Mouse (Mus musculus) hindbrain, embryonic 15.5 days (tissue): ENCODE results near the gene Mertk. TPM values are rescaled to one million over a fixed set of nuclear protein-coding genes. Genes with fewer than 3 reads are reported as not detected.
"Not testable (repeated sequence)": the region's sequence is repeated elsewhere in the genome, so short reads cannot be mapped to it uniquely, and the experiment has no call there.

Experiments
- ATAC-seq: fragments of 200-750 bp; cut with Nextera tagmentation; 2 replicates; pipeline ENCODE4 v1.8.0; 2017; ENCODE audit warnings: low read depth, moderate number of reproducible peaks, moderate TSS enrichment; ENCODE audit not compliant: low FRiP score
- H3K27ac ChIP-seq: fragments of 300-500 bp; sonication (generic); replicated peaks from 2 replicates; pipeline ENCODE4 v1.5.1; 2015; ENCODE audit warnings: mild to moderate bottlenecking, inconsistent platforms
- H3K27me3 ChIP-seq: fragments of 300-500 bp; sonication (generic); 2 replicates; pipeline ENCODE4 v1.6.1; 2015; ENCODE audit warnings: control low read depth, inconsistent platforms
- H3K36me3 ChIP-seq: fragments of 300-500 bp; sonication (generic); 2 replicates; pipeline ENCODE4 v1.6.1; 2015; ENCODE audit warnings: control low read depth, inconsistent platforms
- H3K4me1 ChIP-seq: fragments of 300-500 bp; sonication (generic); replicated peaks from 2 replicates; pipeline ENCODE4 v1.6.1; 2015; ENCODE audit warnings: control low read depth, inconsistent platforms
- H3K4me2 ChIP-seq: fragments of 300-500 bp; sonication (generic); 2 replicates; pipeline ENCODE4 v1.6.1; 2015; ENCODE audit warnings: moderate library complexity, mild to moderate bottlenecking, inconsistent platforms
- H3K4me3 ChIP-seq: fragments of 300-500 bp; sonication (generic); 2 replicates; pipeline ENCODE4 v1.5.1; 2015; ENCODE audit warnings: mild to moderate bottlenecking, inconsistent platforms
- H3K9ac ChIP-seq: fragments of 300-500 bp; sonication (generic); 2 replicates; pipeline ENCODE4 v1.6.1; 2015; ENCODE audit warnings: inconsistent platforms
- H3K9me3 ChIP-seq: fragments of 300-500 bp; sonication (generic); 2 replicates; pipeline ENCODE4 v1.6.1; 2016; ENCODE audit warnings: control low read depth, inconsistent platforms
- WGBS: fragments of 180-500 bp; shearing (Covaris S2); methylation state at CpG from one replicate; pipeline ENCODE4 v1.1.7; 2015; 5-methylcytosine and 5-hydroxymethylcytosine counted together
- polyA plus RNA-seq: library from polyadenylated mRNA; unstranded; fragments of >200 nt; fragmentation: Nextera tagmentation; extraction: Ambion mirVana; gene quantifications from 2 replicates; pipeline ENCODE4 v1.2.1, GENCODE M21; 2015

The Mertk gene
- 2.1 and 2.5 TPM in 2 replicates for polyA plus RNA-seq

GRCm38 (mm10) chr2:128698693-128699181 lies at the start of gene Mertk:
Gene Mertk, plus strand, starts transcription at chr2:128698956.
- H3K4me1 ChIP-seq = peaks cover 19% of the 10 kb centered on the region
- peaks cover 19% of the 10 kb centered on the region for H3K27me3 ChIP-seq
- no peak; the same call in none of the 2 replicates for ATAC-seq
- H3K4me2 ChIP-seq = peak within 1 kb of the TSS; percentile 71
- no peaks in the 10 kb centered on the region for H3K9me3 ChIP-seq
- H3K9ac ChIP-seq = peak within 1 kb of the TSS; percentile 47
- peak within 1 kb of the TSS; percentile 70; the same call in 1 of the 2 replicates for H3K27ac ChIP-seq
- under 1% methylated on average over 30 of the region's 30 CpGs for WGBS
- H3K36me3 ChIP-seq = no peaks in the 10 kb centered on the region
- peak within 1 kb of the TSS; percentile 42 for H3K4me3 ChIP-seq

DNA sequence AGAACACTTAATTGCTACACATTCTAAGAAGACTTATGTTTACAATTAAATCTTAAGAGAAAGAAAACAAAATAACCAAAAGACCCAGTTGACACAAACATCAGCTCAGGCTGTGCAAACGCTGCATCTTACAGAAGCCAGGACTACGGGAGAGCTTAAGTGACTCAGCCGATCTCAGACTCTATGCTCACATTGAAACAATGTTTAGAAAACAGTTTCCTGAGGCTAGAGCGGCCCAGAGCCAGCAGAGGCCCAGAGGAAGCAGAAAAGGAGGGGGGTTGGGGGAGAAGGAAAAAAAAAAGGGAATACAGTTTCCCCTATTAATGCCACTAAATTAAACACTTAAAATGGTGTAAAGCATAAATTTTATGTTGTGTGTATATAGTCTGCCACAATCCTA lies 18.1 kb upstream of the Mertk start:
- Histone ChIP-seq H3K4me2 (no peak overlapping the region), H3K4me1 (peaks cover 1% of the 10 kb centered on the region), H3K4me3 (no peak overlapping the region), H3K9me3 (no peaks in the 10 kb centered on the region), H3K9ac (no peak overlapping the region), H3K36me3 (peaks cover 52% of the 10 kb centered on the region), H3K27ac (no peak overlapping the region), H3K27me3 (no peaks in the 10 kb centered on the region)
- ATAC-seq = no peak
- WGBS = 80% methylated on average over 4 of the region's 4 CpGs

- Histone ChIP-seq H3K27me3 (no peaks in the 10 kb centered on the region), H3K4me1 (peaks cover 18% of the 10 kb centered on the region), H3K4me3 (peak within 1 kb of the TSS; percentile 87), H3K9me3 (no peaks in the 10 kb centered on the region), H3K27ac (peak within 1 kb of the TSS; percentile 92), H3K4me2 (peak within 1 kb of the TSS; percentile 71), H3K9ac (peak within 1 kb of the TSS; percentile 91), H3K36me3 (peaks cover 10% of the 10 kb centered on the region)
- ATAC-seq = peak; percentile 99
- WGBS = under 1% methylated on average over 57 of the region's 58 CpGs
Measured at GRCm38 (mm10) chr2:128686921-128687557, 11.7 kb upstream of the Mertk start, which contains the start of gene Anapc1. Gene Anapc1, minus strand, starts transcription at chr2:128687391.

GRCm38 (mm10) chr2:128687558-128688120 lies 11.1 kb upstream of the Mertk start:
- H3K4me1 ChIP-seq = peaks cover 18% of the 10 kb centered on the region

GRCm38 (mm10) chr2:128692336-128692735 lies 6.4 kb upstream of the Mertk start:
- Histone ChIP-seq H3K9me3 (no peaks in the 10 kb centered on the region), H3K4me1 (peaks cover 6% of the 10 kb centered on the region), H3K36me3 (no peaks in the 10 kb centered on the region), H3K9ac (no peak overlapping the region), H3K4me3 (no peak overlapping the region), H3K4me2 (no peak overlapping the region), H3K27ac (no peak overlapping the region), H3K27me3 (peaks cover 5% of the 10 kb centered on the region)
- no peak for ATAC-seq
- WGBS = 80% methylated on average over 14 of the region's 14 CpGs

More at GRCm38 (mm10) chr2:128687558-128688120, 11.1 kb upstream of the Mertk start:
- Histone ChIP-seq H3K4me2 (peak overlapping the region; percentile 71), H3K36me3 (peaks cover 6% of the 10 kb centered on the region; the same call in 1 of the 2 replicates), H3K27ac (peak overlapping the region; percentile 92), H3K9ac (peak overlapping the region; percentile 91), H3K27me3 (no peaks in the 10 kb centered on the region), H3K9me3 (no peaks in the 10 kb centered on the region), H3K4me3 (peak overlapping the region; percentile 87)
- peak; percentile 94 for ATAC-seq
- 45% methylated on average over 10 of the region's 10 CpGs for WGBS

- ATAC-seq = no peak
- H3K9ac ChIP-seq = no peak overlapping the region
- peaks cover 8% of the 10 kb centered on the region for H3K4me1 ChIP-seq
- H3K4me2 ChIP-seq = no peak overlapping the region
- H3K4me3 ChIP-seq = no peak overlapping the region
- H3K36me3 ChIP-seq = no peaks in the 10 kb centered on the region
- H3K27ac ChIP-seq = no peak overlapping the region
- 93% methylated on average over 10 of the region's 10 CpGs for WGBS
- H3K9me3 ChIP-seq = no peaks in the 10 kb centered on the region
- peaks cover 8% of the 10 kb centered on the region for H3K27me3 ChIP-seq
Measured at GRCm38 (mm10) chr2:128692771-128693170, 6.0 kb upstream of the Mertk start.

DNA sequence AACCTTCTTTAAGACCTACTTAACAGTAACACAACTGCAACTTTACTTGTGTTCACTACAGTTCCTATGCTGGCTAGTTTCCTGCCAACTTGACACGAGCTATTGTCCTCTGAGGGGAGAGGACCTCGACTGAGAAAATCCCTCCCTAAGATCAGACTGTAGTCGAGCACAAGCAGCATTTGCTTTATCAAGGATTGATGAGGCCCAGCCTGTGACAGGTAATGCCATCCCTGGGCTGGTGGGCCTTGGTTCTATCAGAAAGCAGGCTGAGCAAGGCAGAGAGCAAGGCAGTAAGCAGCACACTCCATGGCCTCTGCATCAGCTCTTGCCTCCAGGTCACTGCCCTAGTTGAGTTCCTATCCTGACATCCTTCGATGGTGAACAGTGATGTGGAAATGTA lies 5.5 kb upstream of the Mertk start:
- H3K9me3 ChIP-seq = no peaks in the 10 kb centered on the region
- H3K4me1 ChIP-seq = peaks cover 6% of the 10 kb centered on the region
- H3K36me3 ChIP-seq = no peaks in the 10 kb centered on the region
- H3K4me3 ChIP-seq = no peak overlapping the region
- ATAC-seq = no peak
- no peak overlapping the region for H3K4me2 ChIP-seq
- peaks cover 8% of the 10 kb centered on the region for H3K27me3 ChIP-seq
- WGBS = 64% methylated on average over 4 of the region's 4 CpGs
- H3K27ac ChIP-seq = no peak overlapping the region
- no peak overlapping the region for H3K9ac ChIP-seq

DNA sequence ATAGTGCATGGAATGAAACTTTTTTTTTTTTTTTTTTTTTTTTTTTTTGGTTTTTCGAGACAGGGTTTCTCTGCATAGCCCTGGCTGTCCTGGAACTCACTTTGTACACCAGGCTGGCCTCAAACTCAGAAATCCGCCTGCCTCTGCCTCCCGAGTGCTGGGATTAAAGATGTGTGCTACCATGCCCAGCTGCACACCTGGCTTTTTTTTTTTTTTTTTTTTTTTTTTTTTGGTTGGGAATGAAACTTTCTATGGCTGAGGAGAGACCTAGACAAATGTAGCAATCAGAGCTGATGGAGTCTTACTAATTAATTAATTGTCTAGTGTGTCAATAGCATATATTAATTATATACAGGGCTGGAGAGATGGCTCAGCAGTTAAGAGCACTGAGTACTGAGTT lies 4.9 kb upstream of the Mertk start:
- H3K9ac ChIP-seq, H3K27me3 ChIP-seq, H3K4me3 ChIP-seq, H3K4me2 ChIP-seq, H3K27ac ChIP-seq, H3K36me3 ChIP-seq, ATAC-seq, H3K9me3 ChIP-seq: not testable (repeated sequence)
- H3K4me1 ChIP-seq = peaks cover 12% of the 10 kb centered on the region
- 98% methylated on average over 3 of the region's 3 CpGs for WGBS

DNA sequence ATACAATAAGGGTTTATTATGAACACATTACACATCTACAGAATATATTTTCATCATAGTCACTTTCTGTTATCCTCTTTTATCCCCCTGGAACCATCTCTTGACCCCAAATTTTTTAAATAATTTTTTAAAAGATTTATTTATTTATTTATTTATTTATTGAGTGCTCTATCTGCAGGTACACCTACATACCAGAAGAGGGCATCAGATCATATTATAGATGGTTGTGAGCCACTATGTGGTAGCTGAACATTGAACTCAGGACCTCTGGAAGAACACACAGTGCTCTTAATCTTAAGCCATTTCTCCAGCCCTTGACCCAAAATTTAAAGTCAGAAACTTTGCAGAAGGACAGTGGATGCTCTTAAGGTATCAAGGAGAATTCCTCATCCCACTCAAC lies 4.2 kb upstream of the Mertk start:
- no peak overlapping the region for H3K27ac ChIP-seq
- peaks cover 19% of the 10 kb centered on the region for H3K4me1 ChIP-seq
- no peak for ATAC-seq
- H3K27me3 ChIP-seq = peaks cover 11% of the 10 kb centered on the region
- no peak overlapping the region for H3K4me2 ChIP-seq
- H3K36me3 ChIP-seq = no peaks in the 10 kb centered on the region
- no peaks in the 10 kb centered on the region for H3K9me3 ChIP-seq
- H3K4me3 ChIP-seq = no peak overlapping the region
- no peak overlapping the region for H3K9ac ChIP-seq

- WGBS = 89% methylated on average over 3 of the region's 3 CpGs
- no peak overlapping the region for H3K9ac ChIP-seq
- no peak for ATAC-seq
Measured at GRCm38 (mm10) chr2:128696426-128696825, 2.3 kb upstream of the Mertk start.

DNA sequence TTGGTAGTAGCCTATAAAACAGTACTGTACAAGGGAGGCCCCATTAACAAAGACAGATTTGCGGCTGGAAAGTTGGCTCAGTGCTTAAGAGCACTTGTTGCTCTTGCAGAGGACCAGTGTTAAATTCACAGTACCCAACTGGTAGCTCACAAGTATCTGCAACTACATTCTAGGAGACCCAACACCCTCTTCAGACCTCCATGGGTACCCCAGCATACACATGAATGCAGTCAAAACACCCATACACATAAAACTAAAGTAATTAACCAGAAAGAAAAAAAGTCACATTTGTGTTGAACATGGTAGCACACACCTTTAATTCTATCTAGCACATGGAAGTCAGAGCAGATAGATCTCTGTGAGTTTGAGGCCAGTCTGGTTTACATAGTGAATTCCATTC lies 1.7 kb upstream of the Mertk start:
- no peak overlapping the region for H3K27ac ChIP-seq
- no peaks in the 10 kb centered on the region for H3K36me3 ChIP-seq
- no peak overlapping the region for H3K4me3 ChIP-seq
- no peak overlapping the region for H3K9ac ChIP-seq
- ATAC-seq = no peak
- peaks cover 19% of the 10 kb centered on the region for H3K27me3 ChIP-seq
- 96% methylated on average over 1 of the region's 1 CpGs for WGBS
- no peak overlapping the region for H3K4me2 ChIP-seq
- no peaks in the 10 kb centered on the region for H3K9me3 ChIP-seq
- H3K4me1 ChIP-seq = peaks cover 19% of the 10 kb centered on the region

More at GRCm38 (mm10) chr2:128696426-128696825, 2.3 kb upstream of the Mertk start:
- peaks cover 19% of the 10 kb centered on the region for H3K27me3 ChIP-seq
- no peak overlapping the region for H3K27ac ChIP-seq
- no peaks in the 10 kb centered on the region for H3K36me3 ChIP-seq
- peaks cover 19% of the 10 kb centered on the region for H3K4me1 ChIP-seq
- no peak overlapping the region for H3K4me3 ChIP-seq
- no peak overlapping the region for H3K4me2 ChIP-seq
- H3K9me3 ChIP-seq = no peaks in the 10 kb centered on the region

DNA sequence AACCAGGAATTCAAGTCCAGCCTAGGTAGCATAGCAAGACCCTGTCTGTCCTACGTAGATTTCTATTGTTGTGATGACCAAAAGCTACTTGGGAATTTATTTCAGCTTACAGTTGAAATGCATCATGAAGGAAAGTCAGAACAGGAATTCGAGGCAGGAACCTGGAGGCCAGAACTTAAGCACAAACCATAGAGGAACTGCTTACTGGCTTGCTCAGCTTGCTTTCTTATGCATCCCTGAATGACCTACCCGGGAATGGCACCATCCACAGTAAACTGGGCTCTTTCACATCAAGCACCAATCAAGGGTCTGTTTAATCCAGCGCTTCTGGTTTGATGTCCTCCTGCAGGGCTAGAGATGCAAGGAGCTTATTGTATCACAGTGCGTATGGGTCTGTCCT lies 1.2 kb upstream of the Mertk start:
- Histone ChIP-seq H3K9me3 (no peaks in the 10 kb centered on the region), H3K4me3 (peak overlapping the region; percentile 42), H3K9ac (no peak overlapping the region), H3K4me1 (peaks cover 19% of the 10 kb centered on the region), H3K36me3 (no peaks in the 10 kb centered on the region), H3K27me3 (peaks cover 19% of the 10 kb centered on the region), H3K27ac (no peak overlapping the region), H3K4me2 (peak overlapping the region; percentile 71)
- WGBS = 55% methylated on average over 5 of the region's 5 CpGs
- no peak for ATAC-seq
